Mouse (Mus musculus): ENCODE data around the gene Rnf144b.

- TF ChIP-seq CTCF (IDR thresholded peaks at IDR 0.05; ENCODE audit: extremely low read depth, insufficient read depth, low read length) (no peak), POLR2A (IDR thresholded peaks at IDR 0.05; ENCODE audit: extremely low read depth, insufficient read depth, low read length) (no peak)
These were observed at the start of gene Rnf144b for GRCm38 (mm10) chr13:47122537-47123430.
